Mouse (Mus musculus) olfactory bulb, adult 2 months (tissue): ENCODE data around the gene Mical3.

ENCODE experiments used
- CTCF ChIP-seq: fragments of 200-500 bp; IDR thresholded peaks from 2 replicates; pipeline ENCODE4 v1.5.1; 2012; ENCODE audit warnings: low read depth, mild to moderate bottlenecking, low read length, moderate library complexity; ENCODE audit not compliant: insufficient read depth
- POLR2A ChIP-seq: fragments of 200-500 bp; IDR thresholded peaks from 2 replicates; pipeline ENCODE4 v1.6.1; 2012; ENCODE audit warnings: mild to moderate bottlenecking, low read depth, low read length, moderate library complexity; ENCODE audit not compliant: insufficient read depth

DNA sequence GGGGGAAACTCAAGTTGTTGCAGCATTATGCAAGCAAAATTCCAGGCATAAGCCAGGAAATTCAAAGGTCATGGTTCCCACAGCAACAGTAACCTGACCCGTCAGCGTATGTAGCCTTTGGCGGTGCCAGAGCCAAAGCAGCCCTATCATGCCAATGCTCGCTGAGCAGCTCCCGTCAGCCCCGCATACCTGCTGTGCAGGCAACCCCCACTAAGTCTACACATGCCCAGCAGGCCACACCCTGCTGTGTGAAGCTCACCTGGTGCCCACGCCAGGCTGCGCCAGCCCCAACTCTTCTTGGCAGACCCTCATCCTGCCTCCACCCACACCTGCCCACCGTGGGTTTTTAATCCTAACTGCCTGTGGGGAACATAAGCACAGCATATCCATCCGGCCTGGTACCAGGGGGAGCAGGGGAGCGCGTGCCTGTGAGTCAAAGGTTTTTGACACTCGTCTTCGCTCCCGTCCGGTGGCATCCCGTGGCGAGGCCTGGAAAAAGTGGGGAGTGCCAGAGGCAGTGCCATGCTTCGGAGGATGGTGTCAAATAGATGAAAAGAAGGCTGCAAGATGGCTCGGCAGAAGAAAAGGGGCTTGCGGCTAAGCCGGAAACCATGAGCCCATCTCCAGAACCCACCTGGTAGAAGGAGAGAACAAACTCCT is 43.1 kb downstream of the Mical3 start:
- TF ChIP-seq POLR2A (no peak), CTCF (no peak)
